Comparison of ENCODE assay signal across 26 mouse cellular contexts in the genomic region with DNA sequence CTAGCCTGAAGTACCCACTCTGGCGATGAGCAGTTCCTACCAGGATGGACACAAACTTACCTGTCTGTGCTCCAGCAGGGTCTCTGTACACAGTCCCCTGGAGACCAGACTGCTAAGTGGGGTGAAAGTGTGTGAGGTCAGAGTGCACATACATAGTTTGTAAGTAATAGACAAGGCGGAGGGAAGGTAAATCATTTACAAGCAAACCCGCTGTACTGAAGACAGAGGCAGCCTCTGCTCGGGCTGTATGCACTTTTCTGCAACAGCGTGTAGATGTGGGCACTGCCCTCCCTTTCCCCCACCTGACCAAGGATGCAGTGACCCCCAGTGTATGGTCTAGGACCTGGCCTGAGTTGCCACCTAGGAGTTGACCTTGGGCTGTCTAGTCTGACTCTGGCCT. TPM values are rescaled to one million over a fixed set of nuclear protein-coding genes. Genes with fewer than 3 reads are reported as not detected.
DNase-seq lines count a peak whose midpoint lies in the region; ATAC-seq and TF ChIP-seq lines count a peak whose summit lies in the region.
"Had no signal": no experiment of that assay in that cellular context is flagged by ENCODE, and none has a peak within 500 bp of the region (broad histone marks: within the 10 kb centered on the region; RNA-seq: fewer than 3 reads in every experiment).

No protein-coding gene starts in this region.

- no peak overlapping the region for H3K27ac ChIP-seq in liver, embryonic 13.5 days
- no peak overlapping the region for H3K27ac ChIP-seq in kidney, embryonic 16.5 days (ENCODE audit: low read length)
- H3K27ac ChIP-seq in liver, postnatal 0 days (ENCODE audit: low read depth) = no peak overlapping the region
- H3K27ac ChIP-seq: forebrain, embryonic 10.5 days; hindbrain, embryonic 13.5 days; midbrain, embryonic 13.5 days; neural tube, embryonic 12.5 days had no signal

- no peak overlapping the region for H3K9ac ChIP-seq in liver, embryonic 13.5 days
- no peak overlapping the region for H3K9ac ChIP-seq in kidney, embryonic 16.5 days (replicated peaks; ENCODE audit: low read length)
- H3K9ac ChIP-seq in liver, postnatal 0 days (replicated peaks) = no peak overlapping the region
- H3K9ac ChIP-seq: heart, embryonic 12.5 days; hindbrain, embryonic 13.5 days; midbrain, embryonic 13.5 days; neural tube, embryonic 12.5 days had no signal

- TF ChIP-seq CTCF in liver, postnatal 0 days (IDR thresholded peaks at IDR 0.05; ENCODE audit: low read depth) = no peak

- WGBS in liver, embryonic 13.5 days (ENCODE audit: insufficient replicate concordance) = 56% methylated on average over 5 of the region's 5 CpGs
- 56% methylated on average over 5 of the region's 5 CpGs for WGBS in kidney, embryonic 16.5 days
- 57% methylated on average over 5 of the region's 5 CpGs for WGBS in liver, postnatal 0 days (ENCODE audit: insufficient replicate concordance)

- no peaks in the 10 kb centered on the region for H3K27me3 ChIP-seq in liver, embryonic 13.5 days
- no peaks in the 10 kb centered on the region for H3K27me3 ChIP-seq in kidney, embryonic 16.5 days (ENCODE audit: insufficient read depth, low read length)
- no peaks in the 10 kb centered on the region for H3K27me3 ChIP-seq in liver, postnatal 0 days (ENCODE audit: insufficient read depth, low read length)

- no peak overlapping the region for H3K4me3 ChIP-seq in liver, embryonic 13.5 days (replicated peaks)
- H3K4me3 ChIP-seq in kidney, embryonic 16.5 days (ENCODE audit: low read length) = no peak overlapping the region
- no peak overlapping the region for H3K4me3 ChIP-seq in liver, postnatal 0 days (ENCODE audit: low read depth, low read length)
- H3K4me3 ChIP-seq: forebrain, embryonic 10.5 days; heart, embryonic 12.5 days; hindbrain, embryonic 13.5 days; midbrain, embryonic 13.5 days; neural tube, embryonic 12.5 days had no signal

- DNase-seq in liver, embryonic 13.5 days = no peak
- no peak for DNase-seq in liver
- peak; percentile 60 for DNase-seq in kidney, adult 11 months
- DNase-seq in liver, postnatal 0 days = no peak
- no peak for DNase-seq in lung, adult 18-20 months
- no peak for DNase-seq in layer of hippocampus, adult 18-20 months (ENCODE audit: low spot score in 2 of 2)
- DNase-seq: cerebellum, adult 18-20 months; cerebellum, postnatal 36 days; heart, postnatal 14 days; spleen, adult 18-20 months; thymus, adult 18-20 months; thymus, postnatal 4 days had no signal

- H3K4me2 ChIP-seq in liver, embryonic 13.5 days = no peak overlapping the region
- H3K4me2 ChIP-seq in kidney, embryonic 16.5 days (replicated peaks; ENCODE audit: low read depth, low read length) = no peak overlapping the region
- H3K4me2 ChIP-seq in liver, postnatal 0 days (ENCODE audit: low read depth, low read length) = peak overlapping the region; percentile 6; the same call in 1 of the 2 replicates
- H3K4me2 ChIP-seq: heart, embryonic 12.5 days; hindbrain, embryonic 13.5 days; midbrain, embryonic 13.5 days; neural tube, embryonic 12.5 days had no signal

- ATAC-seq in liver, embryonic 13.5 days (ENCODE audit: low read depth) = peak; percentile 24; the same call in 1 of the 2 replicates
- ATAC-seq in kidney, embryonic 16.5 days (ENCODE audit: low FRiP score, low TSS enrichment) = peak; percentile 73
- no peak for ATAC-seq in liver, postnatal 0 days
- ATAC-seq in megakaryocyte progenitor cell, adult 5-6 weeks (replicated peaks; ENCODE audit: poor library complexity) = no peak
- ATAC-seq: midbrain, embryonic 13.5 days had no signal

- TF ChIP-seq EP300 in liver, postnatal 0 days (IDR thresholded peaks at IDR 0.05; ENCODE audit: low read depth) = no peak

- no peaks in the 10 kb centered on the region for H3K9me3 ChIP-seq in liver, embryonic 13.5 days (replicated peaks)
- no peaks in the 10 kb centered on the region for H3K9me3 ChIP-seq in kidney, embryonic 16.5 days (ENCODE audit: low read length)
- no peaks in the 10 kb centered on the region for H3K9me3 ChIP-seq in liver, postnatal 0 days (ENCODE audit: low read length)
- H3K9me3 ChIP-seq: forebrain, embryonic 10.5 days; heart, embryonic 12.5 days; hindbrain, embryonic 13.5 days; midbrain, embryonic 13.5 days; neural tube, embryonic 12.5 days had no signal

- H3K36me3 ChIP-seq in liver, embryonic 13.5 days = no peaks in the 10 kb centered on the region
- H3K36me3 ChIP-seq in kidney, embryonic 16.5 days (ENCODE audit: insufficient read depth, low read length) = no peaks in the 10 kb centered on the region
- no peaks in the 10 kb centered on the region for H3K36me3 ChIP-seq in liver, postnatal 0 days (replicated peaks; ENCODE audit: insufficient read depth, low read length)
- H3K36me3 ChIP-seq: forebrain, embryonic 10.5 days; heart, embryonic 12.5 days; hindbrain, embryonic 13.5 days; midbrain, embryonic 13.5 days; neural tube, embryonic 12.5 days had no signal

- peaks cover 29% of the 10 kb centered on the region for H3K4me1 ChIP-seq in liver, embryonic 13.5 days (replicated peaks)
- H3K4me1 ChIP-seq in kidney, embryonic 16.5 days (ENCODE audit: insufficient read depth, low read length) = peaks cover 22% of the 10 kb centered on the region
- H3K4me1 ChIP-seq in liver, postnatal 0 days (ENCODE audit: insufficient read depth) = peaks cover 5% of the 10 kb centered on the region; the same call in 1 of the 2 replicates

RNA-seq across cellular contexts. Expression of a gene that starts 20.6 kb away (rescaled TPM):
- not detected in 2 replicates for polyA plus RNA-seq in liver, embryonic 13.5 days (2015; fragmentation: Nextera tagmentation; extraction: Ambion mirVana)
- 0.10 and 0.24 TPM in 2 replicates for polyA plus RNA-seq in kidney, embryonic 16.5 days (2015; fragmentation: Nextera tagmentation; extraction: Ambion mirVana)
- polyA plus RNA-seq in liver, postnatal 0 days (2015; fragmentation: Nextera tagmentation; extraction: Ambion mirVana) = not detected in 2 replicates
- total RNA-seq in megakaryocyte progenitor cell, adult 5-6 weeks (2015) = not detected in 2 replicates
- not detected in 2 replicates for total RNA-seq in megakaryocyte progenitor cell, adult 5-6 weeks (2017)
- total RNA-seq in layer of hippocampus, adult 18-20 months (2021) = not detected
- total RNA-seq: adrenal gland, postnatal 4 days; gastrocnemius, adult 18-20 months; heart, postnatal 14 days; layer of hippocampus, postnatal 14 days; left cerebral cortex, postnatal 14 days; megakaryocyte, adult 5-6 weeks had no signal
- polyA plus RNA-seq: gonadal fat pad, adult 2 months; large intestine, adult 2 months had no signal

RNA-seq across cellular contexts. Expression of a gene that starts 57.9 kb away (rescaled TPM):
- polyA plus RNA-seq in liver, embryonic 13.5 days (2015; fragmentation: Nextera tagmentation; extraction: Ambion mirVana) = 0.09 TPM in 1 of 2 replicates, not detected in the other
- 0.62 and 0.63 TPM in 2 replicates for polyA plus RNA-seq in kidney, embryonic 16.5 days (2015; fragmentation: Nextera tagmentation; extraction: Ambion mirVana)
- not detected in 2 replicates for polyA plus RNA-seq in liver, postnatal 0 days (2015; fragmentation: Nextera tagmentation; extraction: Ambion mirVana)
- total RNA-seq in megakaryocyte progenitor cell, adult 5-6 weeks (2015) = not detected in 2 replicates
- total RNA-seq in megakaryocyte progenitor cell, adult 5-6 weeks (2017) = not detected in 2 replicates
- 1 to 10 TPM in 1 of 2 experiments, under 1 TPM in 1; 0.38 to 1.8 TPM for total RNA-seq in layer of hippocampus, adult 18-20 months (2021)
- total RNA-seq: gastrocnemius, adult 18-20 months had no signal

Comparison
In these comparisons a context has a peak if more than half of its experiments do, and no peak if none do; other contexts are left out.
1. ATAC-seq: peak in liver, embryonic 13.5 days (single experiment) and kidney, embryonic 16.5 days (single experiment); none in liver, postnatal 0 days (single experiment) and megakaryocyte progenitor cell, adult 5-6 weeks (single experiment).